Mouse (Mus musculus) kidney, adult 2 months (tissue): ENCODE measurements around the gene Cyp27b1.

ENCODE experiments used
- CTCF ChIP-seq: fragments of 200-500 bp; conservative IDR thresholded peaks from 2 replicates; pipeline ENCODE4 v1.5.1; 2011; ENCODE audit warnings: low read depth, mild to moderate bottlenecking, control low read depth, low read length, moderate library complexity, mixed read lengths; ENCODE audit not compliant: insufficient read depth, insufficient read length
- POLR2A ChIP-seq: fragments of 200-500 bp; IDR thresholded peaks from one replicate; pipeline ENCODE4 v1.6.1; 2011; ENCODE audit warnings: low read depth, low read length, control low read depth

- TF ChIP-seq POLR2A = no peak
- no peak for TF ChIP-seq CTCF
These were observed 45.3 kb upstream of the Cyp27b1 start for GRCm38 (mm10) chr10:127002765-127003164.
